Mouse (Mus musculus): ENCODE results near the gene Irf4.

Gene Irf4

DNA sequence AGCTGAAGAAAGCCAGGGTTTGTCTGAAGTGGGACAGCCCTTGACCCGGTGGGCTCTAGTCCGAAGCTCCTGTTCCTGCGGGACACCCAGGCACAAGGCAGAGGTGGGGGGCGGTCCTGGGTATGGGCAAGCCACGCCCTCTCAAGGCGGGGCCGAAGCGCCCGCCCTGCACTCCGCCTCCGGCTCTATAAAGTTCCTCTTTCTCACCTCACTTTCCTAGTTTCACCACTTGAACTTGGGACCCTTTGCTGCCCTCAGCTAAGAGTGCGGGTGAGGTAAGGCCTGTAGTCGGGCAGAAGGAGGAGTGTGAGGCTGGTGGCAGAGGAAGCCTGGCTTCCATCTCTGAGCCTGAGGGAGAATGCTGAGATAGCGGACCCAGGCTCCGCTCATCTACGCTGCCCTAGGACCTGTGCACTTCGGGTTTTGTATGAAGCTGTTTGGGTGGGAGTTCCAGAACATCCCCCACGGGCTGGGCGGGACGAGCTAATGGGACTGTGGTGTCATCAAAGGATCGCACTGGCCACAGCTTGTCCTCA lies at the start of gene Irf4:
Gene Irf4 (plus strand): TSS at position 206 of the 536 bp plus-strand sequence.
- DNase-seq (ENCODE audit: low spot score): peak; percentile 10

DNA sequence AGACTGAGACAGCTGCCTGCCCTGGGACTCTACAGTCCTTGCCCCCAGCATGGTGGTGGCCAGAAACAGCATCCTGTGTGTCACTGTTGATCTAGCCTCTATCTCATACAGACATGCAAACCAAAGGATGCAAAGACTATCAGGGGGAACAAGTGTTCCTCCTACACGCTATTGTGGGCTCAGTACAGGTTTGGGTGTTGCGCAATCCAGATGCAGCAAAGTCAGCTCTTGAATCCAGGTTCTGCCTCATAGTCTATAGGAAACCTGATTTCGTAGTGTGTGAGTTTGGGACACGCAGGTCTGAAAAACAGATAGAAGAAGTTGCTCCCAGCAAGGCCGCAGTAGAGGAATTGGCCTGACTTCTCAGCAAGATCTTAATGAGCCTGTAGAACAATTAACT lies 46.3 kb upstream of the Irf4 start:
- DNase-seq (ENCODE audit: low spot score): no peak

DNA sequence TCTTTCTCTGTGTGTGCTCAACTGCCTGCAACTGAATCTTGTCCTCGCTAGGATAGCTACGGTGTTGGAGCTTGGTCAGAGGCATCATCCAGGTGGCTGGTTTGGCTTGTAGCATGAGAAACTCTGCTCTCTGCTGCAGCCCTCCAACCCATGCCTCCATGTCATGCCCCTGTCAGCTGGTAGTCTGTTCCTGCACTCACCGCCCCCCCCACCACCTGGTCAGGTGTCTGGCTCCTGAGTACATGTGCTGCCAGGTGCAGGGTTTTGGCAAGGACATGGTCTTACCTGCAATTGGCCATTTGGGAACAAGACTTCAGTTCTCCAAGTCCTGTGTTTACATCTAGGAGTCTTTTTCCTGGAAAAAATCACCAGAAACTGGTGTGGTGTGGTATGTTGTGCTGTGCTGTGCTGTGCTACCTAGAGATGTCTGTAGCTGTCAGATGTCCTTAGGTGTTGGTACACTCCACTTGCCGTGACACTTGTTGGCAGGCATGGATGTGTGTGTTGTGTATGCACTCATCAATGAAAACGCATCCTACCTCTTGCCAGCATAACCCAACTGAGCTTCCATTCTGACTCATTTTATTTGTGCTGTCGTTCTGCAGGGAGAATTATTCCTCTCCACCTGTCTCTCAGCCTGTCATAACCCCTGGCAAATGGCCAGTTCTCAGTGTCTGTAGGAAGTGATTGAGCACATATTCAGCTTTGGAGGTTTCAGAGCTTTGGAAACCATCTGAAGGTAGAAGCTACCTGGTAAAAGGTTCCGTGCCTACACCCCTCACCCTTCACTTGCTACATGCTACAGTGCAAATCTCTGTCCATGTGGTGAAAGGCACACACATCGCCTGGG lies 44.6 kb upstream of the Irf4 start:
- DNase-seq (ENCODE audit: low spot score): no peak

DNA sequence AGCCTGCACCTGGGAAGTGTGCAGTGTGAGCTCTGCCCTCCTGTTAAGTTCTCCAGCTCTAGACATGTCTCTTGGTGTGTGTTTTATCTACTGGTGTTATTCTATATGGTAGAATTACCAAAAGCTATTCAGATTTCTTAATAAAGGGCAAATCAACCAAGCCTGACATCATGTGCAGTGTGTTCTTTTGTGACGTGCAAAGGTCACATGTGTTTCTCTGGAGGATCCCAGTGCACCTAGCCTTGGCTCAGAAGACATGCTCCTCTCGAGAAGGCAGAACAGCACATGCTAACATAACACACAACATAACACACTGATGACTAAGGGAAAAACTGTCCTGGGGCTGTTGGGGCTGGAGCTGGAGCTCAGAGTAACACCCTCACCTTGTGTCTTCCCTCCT lies 38.0 kb upstream of the Irf4 start:
- DNase-seq (ENCODE audit: low spot score): no peak

DNA sequence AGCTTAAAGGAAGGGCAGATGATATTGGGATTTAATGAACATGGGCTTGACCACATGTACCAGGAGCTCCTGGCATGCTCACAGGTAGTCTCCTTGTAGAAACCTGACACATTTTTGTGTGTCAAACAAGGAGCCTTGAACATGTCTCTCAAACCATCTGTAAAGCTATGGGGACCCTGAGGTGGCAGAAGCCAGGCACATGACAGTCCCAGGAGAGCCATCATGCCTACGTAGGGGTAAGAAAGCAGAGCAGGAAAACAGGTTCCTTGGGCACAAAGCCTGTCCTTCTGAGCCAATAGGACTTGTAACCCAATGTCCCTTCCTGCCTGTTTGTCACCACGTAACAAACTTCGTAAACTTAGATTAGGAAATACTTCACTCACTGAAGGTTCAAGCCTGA lies 37.3 kb upstream of the Irf4 start:
- no peak for DNase-seq (ENCODE audit: low spot score)

DNA sequence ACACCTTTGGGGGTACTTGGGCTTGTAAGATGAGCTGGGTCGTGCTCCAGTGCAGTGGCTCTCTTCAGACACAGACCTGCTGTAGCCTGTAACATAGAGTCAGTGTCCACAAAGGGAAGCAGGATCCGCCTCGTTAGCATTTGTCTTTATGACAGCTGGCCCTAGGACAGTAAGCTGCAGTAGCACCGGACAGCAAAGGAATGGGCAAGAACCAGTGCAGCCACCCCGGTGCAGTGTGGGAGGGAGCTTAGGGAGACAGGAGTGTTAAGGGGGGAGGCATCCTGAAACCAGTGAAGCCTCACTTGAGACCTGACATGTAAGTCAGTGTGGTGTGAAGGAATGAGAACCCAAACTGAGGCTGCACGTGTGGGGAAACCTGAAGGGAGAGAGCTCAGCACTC lies 36.7 kb upstream of the Irf4 start:
- no peak for DNase-seq (ENCODE audit: low spot score)

DNA sequence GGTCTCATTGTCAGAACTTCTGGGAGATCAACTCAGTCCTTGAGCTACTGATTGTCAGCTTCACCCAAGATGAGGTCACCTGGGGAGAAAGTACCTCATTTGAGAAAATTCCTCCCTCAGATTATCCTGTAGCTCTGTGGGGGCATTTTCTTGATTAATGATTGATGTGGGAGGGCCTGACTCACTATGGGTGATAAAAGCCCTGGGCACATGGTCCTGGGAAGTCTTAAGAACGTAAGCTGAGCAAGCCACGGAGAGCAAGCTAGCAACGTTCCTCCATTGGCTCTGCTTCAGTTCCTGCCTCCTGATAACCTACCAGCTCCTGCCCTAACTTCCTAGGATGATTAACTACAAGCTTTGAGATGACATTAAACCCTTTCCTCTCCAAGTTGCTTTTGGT lies 35.4 kb upstream of the Irf4 start:
- DNase-seq (ENCODE audit: low spot score): no peak

DNA sequence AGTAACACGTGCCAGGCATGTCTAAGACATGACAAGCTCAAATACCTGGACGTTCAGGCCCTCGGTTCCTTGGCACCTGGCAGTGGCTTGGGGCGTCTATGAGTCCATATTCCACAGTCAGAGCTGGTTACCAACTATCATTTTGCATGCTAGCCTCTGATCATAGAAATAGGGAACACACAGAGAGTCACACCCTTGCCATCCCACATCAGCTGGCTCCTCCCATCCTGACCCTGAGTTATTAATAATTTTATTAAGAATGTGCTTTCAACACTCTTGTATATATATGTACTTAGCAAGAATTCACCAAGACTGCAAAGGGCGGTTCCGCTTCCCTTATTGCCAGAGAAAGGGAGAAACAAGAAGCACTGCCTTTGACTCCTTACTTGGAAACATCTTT lies 34.5 kb upstream of the Irf4 start:
- no peak for DNase-seq (ENCODE audit: low spot score)

DNA sequence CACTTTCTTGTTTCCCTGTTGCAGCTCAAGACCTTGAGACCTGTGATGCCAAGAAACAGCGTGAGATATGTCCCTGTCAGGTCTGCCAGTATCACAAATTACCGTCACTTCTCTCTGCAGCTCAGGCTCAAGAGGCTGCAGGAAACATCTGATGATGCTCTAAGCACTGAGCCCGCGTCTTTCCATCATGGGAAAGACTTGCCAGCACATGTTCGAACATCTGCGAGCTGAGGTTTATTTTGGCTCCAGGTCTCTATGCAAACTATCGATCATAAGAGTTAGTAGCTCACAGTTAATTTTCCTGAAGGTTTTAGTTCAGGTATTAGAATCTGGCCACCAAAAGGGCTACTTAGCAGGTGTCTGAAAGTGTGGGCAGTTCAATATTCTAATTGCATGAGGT lies 34.0 kb upstream of the Irf4 start:
- DNase-seq (ENCODE audit: low spot score): no peak

DNA sequence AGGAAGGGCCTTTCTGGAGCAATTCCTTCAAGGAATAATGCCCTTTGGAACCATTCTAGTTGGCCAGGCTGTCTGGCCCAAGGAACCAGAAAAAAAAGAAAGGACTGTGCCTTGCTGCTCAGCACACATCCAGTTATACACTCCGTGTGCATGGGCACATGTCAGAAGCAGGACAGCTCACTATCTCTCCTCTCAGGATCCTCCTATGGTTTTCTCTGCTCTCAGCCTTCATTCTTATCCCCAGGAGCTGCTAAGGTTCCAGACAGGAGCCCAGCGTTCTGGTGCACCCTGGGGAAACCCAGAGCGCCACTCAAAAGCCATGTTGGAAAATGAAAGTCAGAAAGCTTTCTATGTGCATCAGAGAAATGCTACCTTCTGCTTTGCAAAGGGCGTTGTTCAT lies 33.5 kb upstream of the Irf4 start:
- no peak for DNase-seq (ENCODE audit: low spot score)

DNA sequence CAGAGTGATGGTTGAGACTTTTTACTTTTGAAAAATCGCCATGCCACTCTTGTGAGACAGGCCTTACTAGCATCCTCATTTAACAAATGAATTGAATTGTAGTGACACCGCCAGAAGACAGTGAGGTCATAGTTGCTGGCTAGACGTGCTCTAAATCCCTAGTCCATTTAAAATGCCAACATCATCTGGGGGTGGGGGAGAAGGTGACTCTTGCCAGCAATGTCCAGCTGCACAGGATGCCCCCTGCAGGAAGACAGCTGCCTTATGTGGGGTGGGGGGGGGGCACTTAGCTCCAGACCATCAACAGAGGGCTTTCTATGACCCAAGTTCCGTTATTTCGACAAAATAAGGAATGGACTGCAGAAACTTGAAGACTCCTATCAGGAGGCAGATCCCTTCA lies 32.4 kb upstream of the Irf4 start:
- DNase-seq (ENCODE audit: low spot score): no peak

DNA sequence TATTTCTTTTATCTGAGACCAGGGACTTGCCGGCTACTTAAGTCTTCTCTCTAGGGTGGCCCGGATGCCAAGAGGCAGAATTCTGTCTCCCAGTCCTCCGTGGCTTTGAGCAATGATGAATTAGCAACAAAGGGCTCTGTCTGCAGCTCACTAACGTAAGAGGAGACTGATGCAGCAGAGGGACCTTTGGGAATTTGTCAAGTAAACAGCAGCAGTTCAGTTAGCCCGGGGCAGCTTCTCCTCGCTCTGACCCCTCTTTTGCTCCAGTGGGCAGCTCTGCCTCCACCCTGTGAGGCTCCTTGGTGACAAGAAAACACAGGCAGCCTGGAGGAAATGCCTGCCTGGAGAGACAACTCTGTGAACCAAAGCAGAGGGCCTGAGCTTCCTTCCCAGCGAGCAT lies 26.4 kb upstream of the Irf4 start:
- no peak for DNase-seq (ENCODE audit: low spot score)

DNA sequence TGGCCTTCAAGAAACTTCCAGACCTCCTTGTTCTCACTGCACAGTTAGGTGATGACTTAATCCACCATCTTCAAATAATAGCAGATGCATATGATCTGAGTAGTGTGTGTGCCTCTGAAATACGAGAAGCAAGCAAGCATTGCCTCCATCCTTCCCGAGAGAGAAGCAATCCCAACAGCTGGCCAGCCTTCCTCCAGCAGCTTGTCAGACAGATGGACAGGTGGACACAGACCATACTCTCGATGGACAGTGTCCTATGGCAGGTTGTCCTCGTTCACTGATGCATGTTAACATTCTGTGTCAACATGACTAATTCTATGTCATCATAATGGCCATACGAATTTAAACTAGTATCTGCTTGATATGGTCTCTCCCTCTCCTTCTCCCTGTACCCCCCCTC lies 25.8 kb upstream of the Irf4 start:
- DNase-seq (ENCODE audit: low spot score): no peak

DNA sequence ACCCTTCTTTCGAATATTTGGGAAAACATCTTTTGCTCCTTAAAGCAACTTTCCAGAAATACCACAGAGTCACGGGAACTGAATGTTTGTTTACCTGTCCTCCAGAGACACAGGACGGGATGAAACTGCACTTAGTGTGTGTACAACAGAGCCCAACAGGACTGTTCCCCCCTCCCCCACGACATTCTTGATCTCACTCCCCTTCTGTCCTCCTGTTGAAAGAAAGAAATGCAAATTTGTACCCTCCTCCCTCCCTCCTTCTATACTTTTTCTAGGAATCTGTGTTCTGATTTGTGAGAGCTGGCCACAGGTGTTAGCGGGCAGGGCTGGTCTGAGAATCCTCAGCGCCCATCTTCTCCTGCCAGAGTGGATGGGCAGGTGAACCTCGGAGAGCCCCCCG lies 25.2 kb upstream of the Irf4 start:
- DNase-seq (ENCODE audit: low spot score): no peak

DNA sequence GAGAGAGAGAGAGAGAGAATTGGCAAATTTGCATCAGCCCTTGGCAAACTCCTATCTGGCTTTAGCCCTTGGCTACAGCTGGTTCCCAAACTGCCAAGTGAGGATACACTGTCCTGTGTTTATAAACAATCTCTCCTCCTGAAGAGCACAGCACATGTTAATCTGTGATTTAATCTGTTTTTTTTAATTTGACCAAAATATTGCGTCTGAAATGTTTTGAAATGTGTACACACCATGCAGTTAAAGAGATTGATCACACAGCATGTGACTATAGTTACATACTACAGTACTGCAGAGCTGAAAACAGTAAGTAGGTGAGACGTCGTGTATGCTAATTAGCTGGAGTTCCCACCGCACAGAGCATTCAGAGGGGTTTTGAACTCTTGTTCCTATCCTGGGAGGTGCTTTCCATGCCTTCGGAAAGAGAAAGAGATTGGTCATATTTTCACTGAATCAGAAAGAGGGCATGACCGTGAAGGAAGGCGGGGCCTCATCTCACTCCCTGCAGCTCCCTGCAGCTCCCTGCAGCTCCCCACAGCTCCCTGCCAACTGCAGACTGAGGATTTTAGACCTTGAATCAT lies 24.2 kb upstream of the Irf4 start:
- no peak for DNase-seq (ENCODE audit: low spot score)

DNA sequence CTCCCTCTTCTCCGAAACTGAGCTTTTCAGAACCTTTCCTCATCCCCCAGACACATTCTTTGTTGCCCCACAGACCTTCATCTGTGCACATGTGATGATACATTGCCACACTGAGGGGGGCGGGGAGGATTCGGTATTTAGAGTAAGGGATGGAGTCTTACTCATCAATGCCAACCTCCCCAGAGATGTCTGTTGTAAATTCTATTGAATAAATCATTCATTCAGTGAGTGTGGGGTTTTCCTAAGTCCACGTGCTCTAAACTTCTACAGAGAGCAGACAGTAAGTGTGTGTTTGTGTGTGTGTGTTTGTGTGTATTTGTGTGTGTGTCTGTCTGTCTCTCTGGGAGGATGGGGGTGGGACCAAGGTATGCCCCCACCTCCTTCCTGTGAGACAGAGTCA lies 22.1 kb upstream of the Irf4 start:
- no peak for DNase-seq (ENCODE audit: low spot score)

DNA sequence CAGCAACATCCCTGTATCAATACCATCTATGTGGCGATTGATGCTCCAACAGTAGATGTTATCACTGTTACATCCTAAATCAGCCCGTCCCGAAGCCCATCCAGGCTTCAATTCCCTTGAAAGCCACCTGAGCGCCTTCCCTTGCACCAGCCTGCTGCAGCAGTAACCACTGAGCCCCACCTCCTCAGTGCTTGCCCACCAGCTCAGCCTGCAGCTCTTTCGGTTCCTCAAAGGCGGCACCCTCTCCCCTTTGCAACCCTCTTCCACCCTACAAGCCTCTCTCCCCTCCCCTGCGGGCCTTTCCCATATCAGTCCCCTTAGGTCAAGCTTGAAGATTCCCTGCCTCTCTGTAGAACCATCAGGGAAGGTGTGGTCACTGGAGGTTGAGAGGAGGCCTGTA lies 20.9 kb upstream of the Irf4 start:
- no peak for DNase-seq (ENCODE audit: low spot score)

DNA sequence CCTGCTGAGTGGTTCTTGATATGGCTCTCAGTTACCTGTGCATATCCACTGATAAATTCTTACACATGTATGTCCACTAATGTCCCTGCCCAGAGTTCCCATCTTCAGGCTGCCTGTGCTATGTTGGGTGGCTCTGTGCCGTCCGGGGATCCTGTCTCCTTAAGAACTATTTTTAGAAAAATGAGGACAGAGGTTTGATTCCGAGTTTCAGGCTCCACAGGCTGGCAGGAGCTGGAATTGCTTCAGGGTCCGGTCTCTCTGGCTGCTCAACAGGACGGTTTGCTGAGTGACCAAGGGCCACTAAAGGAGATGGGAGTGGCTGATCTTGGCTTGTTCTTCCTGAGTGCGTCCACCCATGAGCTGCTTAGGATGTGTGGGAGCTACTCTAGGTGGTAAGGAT lies 19.8 kb upstream of the Irf4 start:
- no peak for DNase-seq (ENCODE audit: low spot score)

DNA sequence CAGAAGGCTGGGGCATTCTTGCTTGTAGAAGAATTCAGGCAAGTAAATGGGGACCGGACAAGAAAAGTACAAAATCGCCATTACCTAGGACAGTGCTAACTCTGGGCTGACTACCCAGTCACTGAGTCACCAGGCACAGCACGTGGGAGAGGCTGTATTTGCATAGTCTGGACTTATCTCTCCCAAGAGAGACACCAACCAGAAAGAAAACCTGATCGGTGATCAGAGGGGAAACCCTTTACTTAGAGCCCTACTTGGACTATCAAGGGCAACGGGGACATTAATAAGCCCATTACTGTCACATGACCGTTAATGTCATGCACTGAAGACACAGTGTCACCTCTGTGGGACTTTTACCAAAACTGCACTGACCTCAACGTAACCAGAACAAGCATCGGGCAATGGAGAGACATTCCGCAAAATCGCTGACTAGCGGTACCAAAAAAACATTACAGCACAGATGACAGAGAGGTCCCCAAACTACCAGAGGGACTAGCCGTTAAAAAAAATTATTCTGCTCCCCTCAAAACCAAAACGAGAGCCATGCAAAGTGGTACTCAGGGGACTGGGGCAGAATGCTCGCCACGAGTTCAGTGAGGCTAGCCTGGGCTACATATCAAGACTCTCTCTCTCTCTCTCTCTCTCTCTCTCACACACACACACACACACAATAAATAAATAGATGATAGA lies 18.8 kb upstream of the Irf4 start:
- DNase-seq (ENCODE audit: low spot score): no peak

DNA sequence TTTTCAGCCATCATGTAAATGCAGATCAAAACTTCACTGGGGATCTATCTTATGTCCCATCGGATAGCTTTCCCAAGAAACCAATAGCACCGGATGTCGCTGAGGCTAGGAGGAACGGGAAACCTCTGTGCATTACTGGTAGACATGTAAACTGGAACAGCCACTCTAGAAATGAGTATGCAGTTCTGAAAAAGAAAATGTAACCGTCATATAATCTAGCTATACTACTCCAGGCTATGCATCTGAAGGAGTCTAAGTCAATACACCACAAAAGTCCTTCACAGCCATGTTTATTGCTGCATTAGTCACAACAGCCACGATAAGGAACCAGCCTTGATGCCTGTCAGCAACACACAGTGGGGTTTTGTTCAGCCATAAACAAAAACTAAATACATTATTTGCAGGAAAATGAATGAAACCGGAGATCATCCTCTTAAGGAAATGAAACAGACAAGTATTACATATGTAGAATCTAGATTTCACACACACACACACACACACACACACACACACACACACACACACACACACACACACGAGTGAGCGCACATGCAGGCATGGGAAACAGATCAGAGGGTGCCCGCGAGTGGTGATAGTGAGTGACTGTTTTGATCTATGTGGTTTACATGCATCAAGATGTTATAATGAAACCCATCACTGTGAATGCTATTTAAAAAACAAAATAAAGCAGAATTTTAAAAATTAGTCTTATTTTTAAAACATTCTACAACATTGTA lies 16.1 kb upstream of the Irf4 start:
- no peak for DNase-seq (ENCODE audit: low spot score)

DNA sequence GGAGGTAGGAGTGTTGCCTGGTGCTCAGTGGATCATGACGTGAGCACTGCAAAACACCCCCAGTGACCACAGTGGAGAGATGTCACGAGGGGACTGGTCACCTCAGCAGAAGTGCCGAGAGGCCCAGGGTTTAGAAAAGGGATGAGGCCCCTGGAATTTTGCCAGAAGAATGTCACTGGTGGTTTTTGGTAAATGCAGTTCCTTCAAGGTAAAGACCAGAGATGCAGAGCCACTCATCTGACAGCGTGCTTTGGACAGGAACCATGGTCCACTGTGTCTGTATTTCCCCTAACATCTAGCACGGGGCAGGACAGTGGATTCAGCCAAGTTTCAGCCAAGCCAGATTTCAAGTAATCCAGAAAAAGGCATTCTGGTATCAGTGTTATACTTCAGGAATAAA lies 12.3 kb upstream of the Irf4 start:
- no peak for DNase-seq (ENCODE audit: low spot score)

DNA sequence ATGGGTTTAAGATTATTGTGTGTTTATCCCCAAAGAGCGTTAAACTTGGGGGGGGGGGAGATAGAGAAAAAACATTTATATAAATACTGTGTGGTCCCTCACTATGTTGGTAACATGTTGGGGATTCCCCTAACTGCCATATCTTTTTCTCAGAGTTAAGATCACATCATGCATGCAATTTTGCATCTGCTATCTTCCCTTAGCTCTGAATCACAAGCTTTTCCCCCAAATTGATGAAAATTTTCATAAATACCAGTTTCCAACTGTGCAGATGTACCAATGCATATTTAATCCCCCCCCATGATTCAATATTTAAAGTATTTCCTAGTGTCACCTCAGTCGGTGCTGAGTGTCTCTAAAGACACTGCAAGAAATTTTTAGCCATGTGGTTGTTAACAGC lies 11.8 kb upstream of the Irf4 start:
- no peak for DNase-seq (ENCODE audit: low spot score)
